Mouse (Mus musculus) testis, adult 2 months (tissue): ENCODE results near the gene Rps19. TPM values are rescaled to one million over a fixed set of nuclear protein-coding genes. Genes with fewer than 3 reads are reported as not detected.

Experiments used
- H3K27ac ChIP-seq: fragments of 200-500 bp; 2 replicates; pipeline ENCODE4 v1.5.1; 2012; ENCODE audit warnings: low read depth, low read length; ENCODE audit not compliant: control insufficient read depth, insufficient read depth
- H3K27me3 ChIP-seq: fragments of 200-500 bp; 2 replicates; pipeline ENCODE4 v1.6.1; 2012; ENCODE audit warnings: mild to moderate bottlenecking, low read length, moderate library complexity; ENCODE audit not compliant: control insufficient read depth, insufficient read depth
- H3K36me3 ChIP-seq: fragments of 200-500 bp; 2 replicates; pipeline ENCODE4 v1.6.1; 2012; ENCODE audit warnings: mild to moderate bottlenecking, low read length; ENCODE audit not compliant: control insufficient read depth, insufficient read depth
- H3K4me1 ChIP-seq: fragments of 200-500 bp; 2 replicates; pipeline ENCODE4 v1.6.1; 2012; ENCODE audit warnings: low read length; ENCODE audit not compliant: control insufficient read depth, insufficient read depth
- H3K4me3 ChIP-seq: fragments of 200-500 bp; 2 replicates; pipeline ENCODE4 v1.5.1; 2012; ENCODE audit warnings: low read depth, mild to moderate bottlenecking, low read length, moderate library complexity, mixed read lengths; ENCODE audit not compliant: control insufficient read depth
- CTCF ChIP-seq: fragments of 200-500 bp; IDR thresholded peaks from 2 replicates; pipeline ENCODE4 v1.5.1; 2012; ENCODE audit warnings: low read depth, mild to moderate bottlenecking, inconsistent platforms, low read length, moderate library complexity; ENCODE audit not compliant: control insufficient read depth, insufficient read depth, insufficient replicate concordance
- POLR2A ChIP-seq: fragments of 200-500 bp; IDR thresholded peaks from 2 replicates; pipeline ENCODE4 v1.6.1; 2012; ENCODE audit warnings: low read depth, mild to moderate bottlenecking, inconsistent platforms, low read length, moderate library complexity; ENCODE audit not compliant: control insufficient read depth
- polyA plus RNA-seq: library from polyadenylated mRNA; depleted of rRNA; stranded (reverse); fragments of >200 nt; gene quantifications from 2 replicates; pipeline ENCODE4 v1.2.3, GENCODE M21; 2012

Gene Rps19
- polyA plus RNA-seq, 1 experiment = 122 TPM

DNA sequence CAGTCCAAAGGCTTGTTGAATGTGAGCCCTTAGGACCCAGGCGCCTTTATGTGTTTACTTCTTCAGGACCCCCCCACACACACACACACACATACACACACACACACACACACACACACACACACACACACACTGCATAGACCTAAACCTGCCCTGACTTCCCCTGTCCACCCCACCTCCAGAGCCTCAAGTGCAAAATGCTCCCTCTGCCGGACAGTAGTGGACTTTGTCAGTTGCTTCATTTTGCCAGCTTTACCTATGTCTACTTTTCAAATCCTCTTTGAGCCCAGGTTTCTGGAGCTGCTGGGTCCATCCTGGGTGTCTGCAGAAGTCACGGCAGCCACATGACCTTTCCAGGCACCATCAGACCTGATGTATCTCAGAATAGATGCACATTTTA, 20.8 kb downstream of the Rps19 start:
- H3K4me1 ChIP-seq = peaks cover 3% of the 10 kb centered on the region; the same call in 1 of the 2 replicates
- no peak overlapping the region for H3K27ac ChIP-seq

DNA sequence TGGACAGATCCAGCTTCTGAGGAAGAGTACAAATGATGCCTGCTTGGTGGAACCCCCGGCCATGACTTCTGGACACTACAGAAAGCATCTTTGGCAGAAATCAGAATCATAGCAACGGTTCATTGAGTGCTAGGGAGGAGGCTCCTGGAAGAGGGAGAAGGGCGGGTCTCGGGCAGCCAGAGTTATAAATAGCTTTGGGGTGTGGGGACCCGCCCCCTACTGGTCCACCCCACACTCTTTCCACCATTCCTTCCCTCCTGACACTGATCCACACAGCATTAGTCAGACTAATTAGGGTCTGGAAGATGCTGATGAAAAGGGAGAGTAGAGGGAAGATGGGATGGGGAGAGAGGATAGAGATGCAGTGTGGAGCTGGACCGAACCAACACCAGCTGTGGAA, 22.4 kb downstream of the Rps19 start:
- Histone ChIP-seq H3K36me3 (no peaks in the 10 kb centered on the region), H3K4me3 (no peak overlapping the region), H3K27ac (no peak overlapping the region), H3K4me1 (peaks cover 3% of the 10 kb centered on the region; the same call in 1 of the 2 replicates), H3K27me3 (no peaks in the 10 kb centered on the region)
- TF ChIP-seq POLR2A (no peak), CTCF (no peak)

More for the DNA sequence above, 20.8 kb downstream of the Rps19 start:
- H3K27me3 ChIP-seq = no peaks in the 10 kb centered on the region
- TF ChIP-seq CTCF (peak; percentile 29; the same call in 1 of the 2 replicates), POLR2A (no peak)
- no peaks in the 10 kb centered on the region for H3K36me3 ChIP-seq
- no peak overlapping the region for H3K4me3 ChIP-seq

DNA sequence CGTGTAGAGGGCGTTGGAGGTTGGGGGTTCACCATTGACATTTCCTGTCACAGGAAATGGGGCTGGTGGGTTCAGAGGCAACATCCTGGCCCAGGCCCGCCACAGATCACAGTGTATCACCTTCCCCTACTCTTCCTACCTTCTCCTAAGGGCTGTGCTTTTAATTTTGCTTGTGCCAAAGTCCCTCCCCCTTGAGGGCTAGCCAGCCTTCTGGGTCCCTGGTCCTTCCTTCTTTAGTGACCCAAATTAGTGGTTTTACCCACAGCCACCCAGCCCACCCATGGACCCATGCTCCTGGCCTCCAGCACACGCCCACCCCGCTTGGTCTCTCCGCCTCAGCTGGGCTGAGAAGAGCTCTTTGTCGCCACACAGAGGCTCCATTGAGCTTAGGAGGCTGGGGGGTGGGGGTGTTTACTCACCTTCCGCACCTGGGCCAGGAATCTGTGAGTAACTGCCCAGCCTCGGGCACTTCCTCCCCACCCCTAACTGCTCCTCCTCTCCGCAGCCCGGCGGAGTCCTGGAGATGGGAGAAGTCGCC, 23.1 kb downstream of the Rps19 start:
- Histone ChIP-seq H3K4me3 (no peak overlapping the region), H3K27ac (no peak overlapping the region), H3K27me3 (no peaks in the 10 kb centered on the region), H3K36me3 (no peaks in the 10 kb centered on the region), H3K4me1 (peaks cover 3% of the 10 kb centered on the region; the same call in 1 of the 2 replicates)
- TF ChIP-seq POLR2A (no peak), CTCF (no peak)

DNA sequence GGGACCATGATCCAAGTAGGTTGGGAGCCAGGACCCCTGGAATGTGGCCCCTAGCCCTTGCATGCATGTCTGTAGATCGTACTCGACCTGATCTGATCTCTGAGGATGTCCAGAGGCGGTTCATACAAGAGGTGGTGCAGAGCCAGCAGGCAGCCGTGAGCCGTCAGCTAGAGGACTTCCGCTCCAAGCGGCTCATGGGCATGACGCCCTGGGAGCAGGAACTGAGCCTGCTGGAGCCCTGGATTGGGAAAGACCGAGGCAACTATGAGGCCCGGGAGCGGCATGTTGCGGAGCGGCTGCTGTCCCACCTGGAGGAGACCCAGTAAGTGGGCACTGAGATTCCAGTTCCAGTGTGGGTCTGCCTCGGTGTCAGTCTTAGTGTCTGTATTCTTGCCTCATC, 28.3 kb downstream of the Rps19 start:
- Histone ChIP-seq H3K4me3 (no peak overlapping the region), H3K4me1 (no peaks in the 10 kb centered on the region), H3K27ac (no peak overlapping the region), H3K27me3 (no peaks in the 10 kb centered on the region), H3K36me3 (no peaks in the 10 kb centered on the region)
- no peak for TF ChIP-seq CTCF
- TF ChIP-seq POLR2A = no peak

DNA sequence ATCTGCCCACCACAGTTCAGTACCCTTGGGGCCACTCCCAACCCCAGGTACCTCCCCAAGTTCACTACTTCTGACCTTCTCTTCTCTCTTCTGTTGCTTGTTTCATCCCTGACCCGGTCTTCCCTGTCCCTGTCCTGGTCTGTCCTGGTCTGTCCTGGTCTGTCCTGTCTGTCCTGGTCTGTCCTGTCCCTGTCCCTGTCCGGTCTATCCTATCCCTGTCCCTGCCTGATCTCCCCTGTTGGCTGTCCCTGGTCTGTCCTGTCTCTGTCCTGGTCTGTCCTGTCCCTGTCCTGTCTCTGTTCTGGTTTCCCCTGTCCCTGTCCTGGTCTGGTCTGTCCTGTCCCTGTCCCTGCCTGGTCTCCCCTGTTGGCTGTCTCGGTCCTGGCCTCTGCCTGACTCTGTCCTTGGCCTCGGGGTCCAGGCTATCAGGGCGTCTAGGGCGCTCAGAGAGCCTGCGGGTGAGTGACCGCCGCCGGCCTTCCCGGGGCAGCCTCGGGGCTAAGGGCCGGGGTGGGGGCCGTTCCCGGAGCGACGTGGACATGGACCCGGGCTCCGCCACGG, 34.7 kb downstream of the Rps19 start:
- H3K27ac ChIP-seq = no peak overlapping the region
- no peaks in the 10 kb centered on the region for H3K27me3 ChIP-seq
- TF ChIP-seq POLR2A (no peak), CTCF (no peak)
- no peak overlapping the region for H3K4me3 ChIP-seq
- H3K36me3 ChIP-seq = no peaks in the 10 kb centered on the region; the same call in 1 of the 2 replicates
- no peaks in the 10 kb centered on the region for H3K4me1 ChIP-seq

DNA sequence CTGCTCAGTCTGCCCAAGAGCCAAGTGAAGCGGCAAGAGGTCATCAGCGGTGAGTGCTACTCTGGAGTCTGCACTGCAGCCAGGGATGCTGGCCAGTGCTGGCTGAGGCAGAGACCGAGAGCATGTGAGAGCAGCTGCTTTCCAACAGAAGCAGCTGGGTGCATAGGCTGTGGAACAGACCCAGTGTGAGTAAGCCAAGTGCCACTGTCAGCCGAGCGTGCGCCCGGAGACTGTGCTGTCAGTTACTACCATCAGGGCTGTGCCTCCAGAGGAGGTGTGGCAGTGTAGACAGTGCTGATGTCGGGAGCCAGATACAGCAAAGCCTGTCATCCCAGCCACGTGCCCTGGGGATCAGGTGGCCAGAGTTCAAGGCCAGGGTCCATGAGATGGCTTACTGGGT, 35.6 kb downstream of the Rps19 start:
- Histone ChIP-seq H3K4me3 (no peak overlapping the region), H3K4me1 (no peaks in the 10 kb centered on the region), H3K27ac (no peak overlapping the region), H3K27me3 (no peaks in the 10 kb centered on the region), H3K36me3 (no peaks in the 10 kb centered on the region; the same call in 1 of the 2 replicates)
- no peak for TF ChIP-seq CTCF
- TF ChIP-seq POLR2A = no peak

DNA sequence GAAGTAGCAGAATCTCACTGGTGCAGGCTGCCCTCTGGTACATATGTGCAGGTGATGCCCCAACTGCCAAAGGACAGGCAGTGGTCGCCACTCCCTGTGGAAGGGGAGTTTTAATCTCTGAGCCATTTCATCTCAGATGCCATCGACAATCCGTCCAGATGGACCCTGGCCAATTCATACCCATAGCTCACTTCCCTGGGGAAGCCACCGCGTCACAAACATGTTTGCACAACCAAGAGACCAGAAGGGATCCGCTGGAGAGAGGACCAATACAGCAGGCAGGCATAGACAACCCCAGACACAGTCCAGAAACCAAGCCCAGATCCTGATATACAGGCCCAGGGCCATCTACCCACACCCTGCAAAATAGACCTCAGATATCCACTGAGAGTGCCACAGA, 46.3 kb downstream of the Rps19 start:
- Histone ChIP-seq H3K4me3 (no peak overlapping the region), H3K4me1 (peaks cover 14% of the 10 kb centered on the region), H3K27me3 (no peaks in the 10 kb centered on the region; the same call in 1 of the 2 replicates), H3K36me3 (no peaks in the 10 kb centered on the region), H3K27ac (no peak overlapping the region)
- no peak for TF ChIP-seq CTCF
- no peak for TF ChIP-seq POLR2A
